Mouse (Mus musculus) thymus, adult 2 months (tissue): ENCODE measurements at regions not wholly inside any gene's neighbourhood (a gene's known extent, or its start where the extent isn't known, plus 50 kb on each side); places are given as distances from the start of the nearest gene placed in this dataset.

Experiments
- CTCF ChIP-seq: fragments of 200-500 bp; IDR thresholded peaks from 2 replicates; pipeline ENCODE4 v1.5.1; 2012; ENCODE audit warnings: mild to moderate bottlenecking, control low read depth, low read length, moderate library complexity, borderline replicate concordance; ENCODE audit not compliant: control insufficient read depth, poor library complexity, insufficient read depth; ENCODE audit errors: extremely low read depth
- POLR2A ChIP-seq: fragments of 200-500 bp; IDR thresholded peaks from 2 replicates; pipeline ENCODE4 v1.6.1; 2012; ENCODE audit warnings: mild to moderate bottlenecking, low read length, control low read depth, moderate library complexity; ENCODE audit not compliant: control insufficient read depth, poor library complexity, insufficient read depth; ENCODE audit errors: extremely low read depth

DNA sequence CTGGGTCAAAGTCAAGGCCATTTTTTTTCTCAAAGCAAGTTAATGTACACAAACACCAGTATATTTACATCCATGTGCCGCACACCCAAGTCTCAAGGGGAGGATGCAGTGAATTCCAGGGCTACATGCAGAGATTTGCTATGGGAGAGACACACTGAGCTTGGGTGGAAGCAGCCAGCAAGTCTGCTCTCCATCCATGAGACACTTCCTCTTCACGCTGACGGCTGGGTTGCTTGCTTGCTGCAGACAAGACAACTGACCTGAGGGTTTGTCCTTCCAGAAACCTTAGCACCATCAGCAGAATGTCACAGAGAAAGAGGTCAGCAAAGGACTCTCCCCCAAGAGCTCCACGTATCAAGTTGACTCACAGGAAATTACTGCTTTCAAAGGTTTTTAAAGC lies 169.3 kb upstream of the 4933402D24Rik start:
- no peak for TF ChIP-seq POLR2A
- no peak for TF ChIP-seq CTCF
